Mouse (Mus musculus): ENCODE measurements around the gene Sowaha. TPM values are rescaled to one million over a fixed set of nuclear protein-coding genes. Genes with fewer than 3 reads are reported as not detected.

The Sowaha gene
- polyA plus RNA-seq, 1 experiment from 2014 or later = 0.38 TPM

DNA sequence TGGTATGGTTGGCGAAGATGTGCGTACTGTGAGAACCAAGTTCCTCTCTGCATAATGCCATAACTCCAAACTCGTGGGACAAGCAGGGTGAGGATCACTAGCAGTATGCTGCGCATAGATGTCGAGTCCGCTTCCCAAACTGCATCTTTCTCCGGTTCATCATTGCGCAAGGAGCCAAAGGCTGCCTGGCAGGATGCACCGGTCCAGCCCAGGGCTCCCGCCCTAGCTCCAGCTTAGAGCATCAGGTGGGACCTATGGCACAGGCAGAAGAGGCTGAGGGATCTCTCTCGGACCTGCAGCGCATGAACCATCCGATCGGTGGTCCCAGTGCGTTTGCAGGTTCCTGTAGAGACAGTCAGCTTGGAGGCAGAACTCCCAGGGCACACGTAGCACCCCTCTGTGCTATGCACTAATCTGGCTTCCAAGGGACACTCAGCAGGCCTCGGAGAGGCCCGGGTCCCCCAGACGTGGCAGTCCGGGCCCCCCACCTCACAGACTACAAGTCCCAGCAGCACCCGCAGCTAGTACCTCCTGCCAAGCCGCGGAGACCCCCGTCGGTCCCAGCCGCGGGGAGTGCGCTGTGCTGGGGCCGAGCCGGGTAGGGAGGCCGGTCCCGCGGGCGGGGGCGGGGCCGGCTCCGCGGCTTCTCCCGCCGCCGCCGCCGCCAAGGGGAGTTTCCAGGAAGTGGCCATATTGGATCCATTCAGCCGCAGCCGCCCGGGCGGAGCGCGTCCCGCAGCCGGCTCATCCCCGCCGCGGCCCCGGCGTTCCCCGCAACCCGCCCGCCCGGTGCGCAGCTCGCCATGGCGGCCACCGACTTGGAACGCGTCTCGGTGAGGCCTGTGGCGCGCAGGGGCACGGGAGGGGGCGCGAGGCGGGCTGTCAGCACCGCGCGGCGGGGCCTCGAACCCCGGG, 39.4 kb upstream of the Sowaha start, which contains the start of gene Sept8:
TSS of gene Sept8 (plus strand) at position 51 of the 915 bp plus-strand sequence.
- no peak for DNase-seq (ENCODE audit: low spot score)
- Histone ChIP-seq H3K4me1 (peaks cover 57% of the 10 kb centered on the region), H3K36me3 (no peaks in the 10 kb centered on the region), H3K27me3 (ENCODE audit: insufficient read depth, poor library complexity, severe bottlenecking) (peaks cover 11% of the 10 kb centered on the region; the same call in 1 of the 2 replicates), H3K27ac (peak within 1 kb of the TSS; percentile 95), H3K9me3 (no peaks in the 10 kb centered on the region), H3K4me3 (peak within 1 kb of the TSS; percentile 97)
- WGBS = 5% methylated on average over 79 of the region's 79 CpGs

DNA sequence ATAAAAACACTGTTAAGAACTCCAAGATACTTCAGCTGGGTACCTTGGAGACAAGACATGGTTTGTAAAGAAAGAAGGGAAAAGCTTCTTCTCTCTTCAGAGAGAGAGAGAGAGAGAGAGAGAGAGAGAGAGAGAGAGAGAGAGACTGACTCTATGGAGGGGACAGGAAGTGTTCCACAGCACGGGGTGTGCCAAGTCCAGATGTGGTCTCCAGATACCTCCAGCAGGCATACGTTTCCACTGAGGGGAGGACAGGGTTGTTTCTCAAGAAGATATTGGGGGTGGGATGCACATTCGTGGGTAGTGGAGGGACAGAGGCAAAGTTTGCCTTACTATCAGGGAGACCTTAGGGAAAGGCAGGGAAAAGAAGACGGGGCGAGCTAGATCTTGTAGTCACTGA, 38.7 kb upstream of the Sowaha start:
- WGBS = 41% methylated on average over 5 of the region's 5 CpGs
- Histone ChIP-seq H3K4me3 (no peak overlapping the region), H3K9me3 (no peaks in the 10 kb centered on the region), H3K36me3 (no peaks in the 10 kb centered on the region), H3K27me3 (ENCODE audit: insufficient read depth, poor library complexity, severe bottlenecking) (peaks cover 11% of the 10 kb centered on the region; the same call in 1 of the 2 replicates), H3K27ac (no peak overlapping the region), H3K4me1 (peaks cover 52% of the 10 kb centered on the region)
- no peak for DNase-seq (ENCODE audit: low spot score)

DNA sequence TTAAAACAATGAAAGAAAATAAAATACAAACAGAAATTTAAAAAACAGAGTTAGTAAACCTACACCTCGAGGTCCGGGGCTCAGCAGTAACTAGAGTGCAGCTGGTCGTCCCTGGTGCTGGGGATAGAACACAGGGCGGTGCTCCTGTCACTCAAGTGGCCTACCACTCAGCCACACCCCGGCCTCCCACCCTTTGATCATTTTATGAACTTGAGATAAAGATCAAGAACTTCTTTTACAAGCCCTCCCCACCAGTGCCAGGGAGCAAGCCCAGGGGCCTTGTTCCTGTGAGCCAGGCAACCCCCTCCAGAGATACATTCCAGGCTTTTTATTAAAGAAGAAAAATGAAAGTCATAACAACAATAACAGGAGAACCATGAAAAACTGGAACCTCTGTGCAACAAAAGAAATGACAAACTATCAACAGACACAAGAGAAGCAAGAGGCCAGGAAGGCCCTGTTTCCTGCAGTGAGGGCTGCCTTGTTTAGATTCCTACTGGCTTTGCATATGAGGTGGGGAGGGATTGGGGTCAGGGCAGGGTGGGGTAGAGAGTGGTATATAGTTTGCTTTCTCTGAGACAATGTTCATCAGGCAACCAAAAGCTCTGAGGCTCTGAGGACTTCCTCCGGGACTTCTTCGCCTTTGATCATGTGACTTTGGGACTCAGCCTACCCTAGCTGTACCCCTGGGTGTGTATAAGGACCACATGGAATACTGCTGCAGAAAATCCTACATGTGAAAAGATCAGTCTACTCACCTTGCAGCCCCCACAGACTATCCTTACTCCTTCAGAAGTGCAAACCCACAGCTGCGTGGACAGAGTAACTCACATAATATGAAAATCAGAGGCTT, 36.9 kb upstream of the Sowaha start:
- 48% methylated on average over 8 of the region's 8 CpGs for WGBS
- Histone ChIP-seq H3K4me1 (peaks cover 36% of the 10 kb centered on the region), H3K4me3 (no peak overlapping the region), H3K27ac (no peak overlapping the region), H3K9me3 (no peaks in the 10 kb centered on the region), H3K27me3 (ENCODE audit: insufficient read depth, poor library complexity, severe bottlenecking) (peaks cover 11% of the 10 kb centered on the region; the same call in 1 of the 2 replicates), H3K36me3 (no peaks in the 10 kb centered on the region)
- no peak for DNase-seq (ENCODE audit: low spot score)

DNA sequence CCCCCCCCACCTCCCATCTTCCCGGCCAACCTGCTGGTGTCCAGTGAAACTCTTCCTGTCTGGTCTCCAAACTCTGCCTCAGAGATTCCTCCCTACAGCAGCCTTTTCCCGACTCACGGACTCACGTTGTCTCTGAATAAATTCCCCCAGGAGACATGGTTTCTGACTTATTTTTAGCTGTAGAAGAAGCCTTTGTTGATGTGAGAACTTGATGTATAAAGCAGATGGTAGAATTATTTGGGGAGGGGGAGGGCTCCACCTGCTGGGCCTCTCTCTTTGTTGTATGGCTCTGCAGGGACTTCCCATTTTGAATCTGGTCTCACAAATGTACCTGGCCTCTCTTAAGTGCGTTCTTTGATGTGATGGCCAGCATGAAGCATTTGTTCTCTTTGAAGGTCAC, 30.3 kb upstream of the Sowaha start:
- WGBS = 46% methylated on average over 5 of the region's 5 CpGs
- H3K27ac ChIP-seq = no peak overlapping the region
- H3K27me3 ChIP-seq (ENCODE audit: insufficient read depth, poor library complexity, severe bottlenecking) = no peaks in the 10 kb centered on the region
- H3K4me3 ChIP-seq = no peak overlapping the region
- no peak for DNase-seq (ENCODE audit: low spot score)
- 0 out of 2 replicates have a peak, but pooled peaks cover 4% of the 10 kb centered on the region for H3K4me1 ChIP-seq
- no peaks in the 10 kb centered on the region for H3K9me3 ChIP-seq
- H3K36me3 ChIP-seq = no peaks in the 10 kb centered on the region

DNA sequence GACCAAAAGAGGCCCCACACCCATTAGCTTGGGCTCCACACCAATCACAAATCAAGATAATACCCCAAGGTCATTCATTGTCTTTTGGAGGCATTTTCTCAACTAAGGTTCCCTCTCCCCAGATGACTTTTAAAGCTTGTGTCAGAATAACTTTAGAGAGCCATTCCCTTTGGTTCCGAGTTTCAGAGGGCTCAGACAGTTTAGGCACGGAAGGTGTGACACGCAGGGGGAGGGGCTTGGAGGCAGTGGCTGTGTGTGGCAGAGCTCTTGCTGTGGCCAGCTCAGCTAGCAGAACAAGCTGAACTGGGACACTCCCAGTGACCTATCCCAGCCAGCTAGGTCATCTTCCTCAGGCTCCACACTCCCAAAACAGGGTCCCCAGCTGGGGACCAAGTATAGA, 28.5 kb upstream of the Sowaha start:
- H3K4me3 ChIP-seq = no peak overlapping the region
- 50% methylated on average over 3 of the region's 3 CpGs for WGBS
- 0 out of 2 replicates have a peak, but pooled peaks cover 4% of the 10 kb centered on the region for H3K4me1 ChIP-seq
- no peak overlapping the region for H3K27ac ChIP-seq
- no peaks in the 10 kb centered on the region for H3K36me3 ChIP-seq
- no peak for DNase-seq (ENCODE audit: low spot score)
- no peaks in the 10 kb centered on the region for H3K9me3 ChIP-seq
- H3K27me3 ChIP-seq (ENCODE audit: insufficient read depth, poor library complexity, severe bottlenecking) = no peaks in the 10 kb centered on the region

DNA sequence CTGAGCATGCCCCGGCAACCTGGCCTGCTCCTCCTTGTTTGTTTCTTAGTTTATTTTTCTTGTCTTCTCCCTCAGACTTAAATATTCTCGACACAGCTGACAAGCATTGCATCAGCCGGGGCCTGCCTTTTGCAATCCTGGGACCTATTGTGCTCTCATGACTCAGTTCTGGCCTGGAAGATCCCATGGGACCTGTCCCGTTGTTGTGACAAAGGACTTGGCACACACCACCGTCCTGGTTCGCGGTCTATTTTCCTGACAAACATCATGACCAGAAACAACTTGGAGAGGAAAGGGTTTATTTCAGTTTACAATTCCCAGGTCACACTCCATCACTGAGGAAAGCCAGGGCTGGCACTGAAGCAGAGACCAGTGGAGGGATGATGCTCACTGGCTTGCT, 28.1 kb upstream of the Sowaha start:
- WGBS = 79% methylated on average over 7 of the region's 7 CpGs
- H3K27ac ChIP-seq = no peak overlapping the region
- DNase-seq (ENCODE audit: low spot score) = no peak

DNA sequence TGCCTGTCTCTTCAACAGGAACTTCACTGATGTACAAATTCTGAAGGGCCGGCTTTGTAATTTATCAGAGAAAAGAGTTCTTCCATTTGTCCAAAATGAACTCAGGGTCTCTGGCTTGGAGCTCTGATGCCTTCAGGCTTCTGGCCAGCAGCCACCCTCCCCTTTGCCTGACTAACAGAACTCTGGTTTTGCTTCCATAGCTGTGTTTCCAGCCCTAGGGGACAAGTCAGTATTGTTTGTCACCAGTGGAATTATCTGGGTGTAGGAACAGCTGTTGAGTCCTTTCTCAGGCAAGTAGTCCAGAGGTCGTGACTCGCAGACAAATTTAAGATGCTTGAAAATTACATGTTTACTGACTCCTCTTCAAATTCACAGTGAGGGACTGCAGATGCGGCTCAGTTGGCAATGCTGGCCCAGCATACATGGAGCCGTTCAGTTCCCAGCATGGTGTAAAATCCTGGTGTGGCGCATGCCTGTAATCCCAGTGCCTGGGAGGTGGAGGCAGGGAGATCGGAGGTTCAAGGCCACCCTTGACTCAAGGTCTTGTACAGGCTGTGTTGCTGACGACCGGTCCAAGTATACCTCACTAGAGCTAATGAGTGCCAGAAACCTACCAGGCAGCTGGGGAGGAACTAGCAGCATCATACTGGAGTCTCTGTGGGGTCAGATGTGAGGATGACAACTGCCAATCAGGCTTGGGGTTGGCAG, 27.2 kb upstream of the Sowaha start:
- no peaks in the 10 kb centered on the region for H3K27me3 ChIP-seq (ENCODE audit: insufficient read depth, poor library complexity, severe bottlenecking)
- WGBS = 89% methylated on average over 9 of the region's 9 CpGs
- H3K4me3 ChIP-seq = no peak overlapping the region
- H3K27ac ChIP-seq = no peak overlapping the region
- H3K4me1 ChIP-seq = 0 out of 2 replicates have a peak, but pooled peaks cover 4% of the 10 kb centered on the region
- no peaks in the 10 kb centered on the region for H3K9me3 ChIP-seq
- H3K36me3 ChIP-seq = no peaks in the 10 kb centered on the region
- DNase-seq (ENCODE audit: low spot score) = peak; percentile 68

More for the DNA sequence above, 28.1 kb upstream of the Sowaha start:
- Histone ChIP-seq H3K9me3 (no peaks in the 10 kb centered on the region), H3K4me3 (no peak overlapping the region), H3K27me3 (ENCODE audit: insufficient read depth, poor library complexity, severe bottlenecking) (no peaks in the 10 kb centered on the region), H3K36me3 (no peaks in the 10 kb centered on the region), H3K4me1 (0 out of 2 replicates have a peak, but pooled peaks cover 4% of the 10 kb centered on the region)

DNA sequence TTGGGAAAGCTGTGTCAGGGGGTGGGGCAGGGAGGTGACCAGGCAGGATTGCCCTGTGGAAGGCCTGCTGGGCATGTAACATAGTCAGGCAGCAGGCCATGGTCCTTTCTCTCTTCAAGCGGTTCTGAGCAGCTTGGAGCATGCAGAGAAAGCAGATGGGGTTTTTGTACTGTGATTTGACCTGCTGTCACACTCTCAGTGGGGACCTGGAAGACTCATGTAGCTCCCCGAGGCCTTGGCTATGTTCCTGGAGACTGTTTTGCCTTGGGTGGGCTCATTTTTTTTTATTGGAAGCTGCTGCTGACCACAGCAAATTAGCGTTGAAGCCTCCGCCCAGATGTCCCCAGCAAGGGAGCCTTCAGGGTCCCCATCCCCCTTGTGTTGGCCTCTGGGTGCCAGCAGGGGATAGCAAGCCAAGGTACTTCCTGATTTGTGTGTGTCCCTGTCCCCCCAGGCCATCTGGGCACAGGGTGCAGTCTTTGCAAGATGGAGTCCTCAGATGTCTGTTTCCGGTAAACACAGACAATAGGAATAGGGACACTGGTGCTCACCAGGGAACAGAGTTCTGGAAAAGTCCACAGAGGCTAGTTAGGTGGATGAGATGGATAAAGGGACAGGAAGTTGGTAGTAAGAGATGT, 25.1 kb upstream of the Sowaha start:
- Histone ChIP-seq H3K27me3 (ENCODE audit: insufficient read depth, poor library complexity, severe bottlenecking) (no peaks in the 10 kb centered on the region), H3K4me3 (no peak overlapping the region), H3K27ac (no peak overlapping the region), H3K9me3 (no peaks in the 10 kb centered on the region), H3K4me1 (peaks cover 15% of the 10 kb centered on the region; the same call in 1 of the 2 replicates), H3K36me3 (no peaks in the 10 kb centered on the region)
- WGBS = 64% methylated on average over 5 of the region's 5 CpGs
- DNase-seq (ENCODE audit: low spot score) = no peak

DNA sequence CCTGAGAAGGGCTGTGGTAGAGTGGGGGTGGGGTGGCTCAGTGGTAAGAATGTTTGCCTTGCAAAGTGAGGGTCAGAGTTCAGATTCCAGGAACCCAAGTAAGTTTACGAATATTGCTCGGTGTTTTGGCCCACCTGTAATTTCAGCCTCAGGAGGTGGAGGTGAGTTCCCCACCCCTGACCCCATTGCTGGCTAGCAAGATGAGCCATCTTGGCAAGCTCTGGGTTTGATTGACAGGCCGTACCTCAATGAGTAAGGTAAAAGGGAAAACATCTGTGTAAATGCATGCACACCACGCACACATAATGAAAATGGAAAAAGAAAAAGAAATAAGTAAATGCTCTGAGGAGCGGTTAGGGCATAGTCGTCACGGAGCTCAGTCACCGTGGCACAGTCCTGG, 24.3 kb upstream of the Sowaha start:
- Histone ChIP-seq H3K36me3 (no peaks in the 10 kb centered on the region), H3K4me1 (peaks cover 15% of the 10 kb centered on the region; the same call in 1 of the 2 replicates), H3K9me3 (no peaks in the 10 kb centered on the region), H3K27me3 (ENCODE audit: insufficient read depth, poor library complexity, severe bottlenecking) (0 out of 2 replicates have a peak, but pooled peaks cover 4% of the 10 kb centered on the region), H3K27ac (no peak overlapping the region), H3K4me3 (no peak overlapping the region)
- DNase-seq (ENCODE audit: low spot score) = no peak
- WGBS = 85% methylated on average over 8 of the region's 8 CpGs

DNA sequence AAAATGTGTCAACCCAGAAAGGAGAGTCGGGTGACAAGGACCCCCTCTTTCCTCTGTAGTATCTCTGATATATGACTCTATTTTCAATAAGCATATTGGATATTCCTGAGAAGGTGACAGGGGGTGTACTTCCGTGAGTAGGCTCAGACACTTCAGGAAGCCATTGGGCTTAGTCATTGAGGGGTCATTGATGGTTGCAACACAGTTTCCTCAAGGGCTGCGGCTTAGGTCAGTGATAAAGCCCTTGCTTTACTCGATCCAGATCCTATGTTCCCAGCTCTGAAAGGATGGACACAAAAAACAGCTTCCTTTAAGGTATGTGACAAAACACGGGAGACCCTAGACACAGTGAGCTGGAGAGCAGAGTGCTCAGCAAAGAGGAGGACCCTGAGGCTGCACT, 23.7 kb upstream of the Sowaha start:
- DNase-seq (ENCODE audit: low spot score) = no peak
- H3K4me3 ChIP-seq = no peak overlapping the region
- no peaks in the 10 kb centered on the region for H3K9me3 ChIP-seq
- H3K27me3 ChIP-seq (ENCODE audit: insufficient read depth, poor library complexity, severe bottlenecking) = 0 out of 2 replicates have a peak, but pooled peaks cover 5% of the 10 kb centered on the region
- WGBS = 67% methylated on average over 5 of the region's 5 CpGs
- no peak overlapping the region for H3K27ac ChIP-seq
- H3K36me3 ChIP-seq = no peaks in the 10 kb centered on the region
- peaks cover 15% of the 10 kb centered on the region; the same call in 1 of the 2 replicates for H3K4me1 ChIP-seq

DNA sequence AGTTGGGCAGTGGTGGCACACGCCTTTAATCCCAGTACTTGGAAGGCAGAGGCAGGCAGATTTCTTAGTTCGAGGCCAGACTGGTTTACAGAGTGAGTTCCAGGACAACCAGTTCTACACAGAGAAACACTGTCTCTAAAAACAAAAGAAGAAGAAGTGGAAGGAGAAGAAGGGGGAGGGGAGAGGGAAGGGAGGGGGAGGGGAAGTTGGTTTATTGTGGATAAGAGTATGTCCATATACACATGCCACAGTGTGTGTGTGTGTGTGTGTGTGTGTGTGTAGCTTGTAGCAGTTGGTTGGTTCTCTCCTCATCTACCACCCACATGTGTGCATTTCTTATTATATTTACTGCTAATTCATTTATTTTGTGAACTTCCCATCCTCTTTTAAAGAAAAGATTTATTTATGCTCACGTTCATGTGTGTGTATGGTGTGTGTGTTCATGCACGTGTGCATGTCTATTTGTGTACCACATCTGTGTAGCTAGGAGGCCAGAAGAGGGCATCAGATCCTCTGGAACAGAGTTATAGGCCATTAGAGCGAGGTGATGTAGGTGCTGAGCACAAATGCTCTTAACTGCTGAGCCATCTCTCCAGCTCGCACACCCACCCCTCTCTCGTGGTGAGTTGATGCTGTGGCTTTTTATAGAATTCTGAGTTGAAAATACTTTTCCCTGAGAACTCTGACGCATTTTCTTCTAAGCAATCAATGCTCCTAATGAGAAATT, 22.1 kb upstream of the Sowaha start:
- Histone ChIP-seq H3K4me1 (peaks cover 11% of the 10 kb centered on the region; the same call in 1 of the 2 replicates), H3K4me3 (no peak overlapping the region), H3K27ac (no peak overlapping the region), H3K36me3 (no peaks in the 10 kb centered on the region), H3K9me3 (no peaks in the 10 kb centered on the region), H3K27me3 (ENCODE audit: insufficient read depth, poor library complexity, severe bottlenecking) (peaks cover 13% of the 10 kb centered on the region; the same call in 1 of the 2 replicates)
- no peak for DNase-seq (ENCODE audit: low spot score)
- 75% methylated on average over 8 of the region's 8 CpGs for WGBS

Measured in heart, embryonic 10.5 days (tissue).